Mouse (Mus musculus) layer of hippocampus, adult 9-10 months (tissue): ENCODE measurements around the gene Ttc7b.

Experiments used
- DNase-seq: peaks from one replicate; pipeline ENCODE4 v3.0.0; 2022; ENCODE audit warnings: low spot score

Ttc7b gene

DNA sequence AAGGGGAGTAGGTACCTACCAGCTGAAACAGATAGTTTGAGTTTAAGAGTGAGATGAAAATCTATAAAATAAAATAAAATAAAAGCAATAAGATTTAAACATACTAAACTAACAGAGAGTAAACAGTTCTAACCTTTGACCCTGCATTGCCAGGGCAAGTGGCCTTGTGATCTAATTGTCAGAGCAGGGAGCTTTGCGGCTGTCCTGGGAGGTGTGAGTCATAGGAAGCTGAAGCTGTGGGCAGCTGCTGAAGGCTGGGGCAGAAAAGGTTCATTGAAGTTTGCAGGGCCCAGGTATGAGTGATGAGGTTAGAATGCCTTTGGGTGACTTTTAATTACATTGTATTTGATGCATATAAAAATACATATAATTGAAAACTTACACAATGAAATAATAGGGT is 5.3 kb upstream of the Ttc7b start:
- DNase-seq: no peak

DNA sequence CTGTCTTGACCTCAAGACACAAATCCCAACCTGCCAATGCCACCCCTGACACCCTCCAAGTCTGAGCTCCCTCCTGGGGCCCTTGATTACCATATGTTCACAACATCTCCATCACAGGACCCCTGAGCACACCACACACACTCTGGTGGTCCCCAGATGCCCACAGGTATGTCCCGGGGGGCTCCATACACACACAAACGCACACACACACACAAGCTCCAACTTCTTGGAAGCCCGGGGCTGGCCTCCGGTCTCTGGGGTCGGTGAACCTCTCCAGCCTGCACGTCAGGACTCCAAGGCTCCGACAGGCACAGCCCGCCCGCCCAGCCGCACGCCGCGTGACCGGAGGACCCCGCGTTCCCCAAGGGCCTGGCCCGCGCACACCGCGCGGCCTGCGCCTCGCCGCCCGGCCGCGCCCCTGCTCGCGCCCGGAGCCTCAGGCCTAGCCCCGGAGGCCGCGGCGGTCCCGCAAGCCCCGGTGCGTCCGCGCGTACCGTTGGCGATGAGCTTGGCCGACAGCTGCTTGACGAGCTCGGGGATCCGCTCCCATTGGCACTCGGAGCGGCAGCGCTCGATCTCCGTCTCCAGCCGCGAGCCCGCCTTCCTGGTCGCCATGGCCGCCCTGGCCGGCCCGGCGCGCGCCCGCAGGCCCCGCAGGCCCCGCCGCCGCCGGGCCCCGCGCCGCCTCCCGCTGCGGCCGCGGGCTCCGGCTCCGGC is 391 bp downstream of the Ttc7b start:
- no peak for DNase-seq

DNA sequence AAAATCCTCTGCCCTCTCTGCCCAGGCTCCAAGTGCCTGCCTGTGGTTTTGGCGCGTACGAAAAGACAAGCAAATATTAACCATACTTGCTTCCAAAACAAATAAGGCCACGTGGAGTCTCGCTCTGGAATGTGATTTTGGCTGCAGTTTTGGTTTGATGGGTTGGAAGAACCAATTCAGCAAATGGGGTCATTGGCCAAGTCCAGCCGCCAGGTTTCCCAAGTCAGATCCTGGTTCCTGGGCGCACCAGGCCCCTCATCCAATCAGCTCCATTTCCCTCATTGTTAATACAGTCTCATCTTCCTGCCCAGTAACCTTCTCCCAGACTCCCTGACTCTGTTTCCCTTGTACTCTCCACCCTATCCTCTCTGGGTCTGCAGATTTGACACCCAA is 946 bp downstream of the Ttc7b start:
- no peak for DNase-seq

DNA sequence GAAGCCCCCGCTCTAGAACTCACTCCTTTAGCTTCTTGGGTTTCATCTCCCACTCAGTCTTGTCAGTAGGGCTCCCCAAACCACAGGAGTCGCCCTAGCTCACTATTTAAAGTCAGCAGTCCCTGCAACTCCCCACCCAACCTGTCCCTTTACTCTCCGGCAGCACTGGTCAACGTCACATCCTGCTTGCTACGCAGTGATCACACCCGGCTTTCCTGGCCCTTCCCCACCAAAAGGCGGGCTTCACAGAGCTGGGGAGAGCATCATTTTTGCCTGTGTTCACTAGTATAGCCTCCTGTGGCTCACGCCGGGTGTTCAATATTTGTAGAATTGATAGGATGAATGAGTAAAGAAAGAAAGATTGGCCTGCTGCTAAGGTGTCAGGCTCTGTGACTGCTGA is 3.3 kb downstream of the Ttc7b start:
- DNase-seq: no peak

DNA sequence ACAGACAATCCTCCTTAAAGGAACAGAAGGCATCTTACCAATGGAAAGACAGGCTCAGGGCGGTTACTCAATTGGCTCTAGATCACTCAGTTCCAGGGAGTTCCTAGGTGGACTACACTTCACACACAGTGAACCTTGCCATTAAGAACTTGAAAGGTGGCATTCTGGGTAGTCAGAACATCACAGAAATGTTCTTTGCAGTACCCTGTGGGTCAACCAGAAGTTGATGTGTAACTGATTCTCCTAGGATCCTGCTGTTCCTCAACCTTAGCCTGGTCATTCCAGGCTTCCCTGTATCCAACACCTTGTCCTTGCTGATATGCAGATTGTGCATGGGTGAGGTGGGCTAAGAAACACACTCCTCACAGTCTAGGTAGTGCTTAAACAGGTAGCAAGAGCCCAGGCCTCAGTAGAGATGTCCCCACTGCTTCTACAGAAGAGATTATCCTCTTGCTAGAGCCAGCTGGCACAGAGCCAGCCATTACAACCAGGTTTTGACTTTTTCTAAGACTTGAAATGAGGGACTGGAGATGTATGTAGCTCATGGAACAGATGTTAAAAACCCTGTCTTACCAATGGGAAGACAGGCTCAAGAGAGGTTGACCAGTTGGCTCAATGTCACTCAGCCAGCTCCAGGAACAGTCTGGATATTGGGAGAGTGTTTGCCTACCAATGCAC is 4.3 kb downstream of the Ttc7b start:
- DNase-seq: no peak

DNA sequence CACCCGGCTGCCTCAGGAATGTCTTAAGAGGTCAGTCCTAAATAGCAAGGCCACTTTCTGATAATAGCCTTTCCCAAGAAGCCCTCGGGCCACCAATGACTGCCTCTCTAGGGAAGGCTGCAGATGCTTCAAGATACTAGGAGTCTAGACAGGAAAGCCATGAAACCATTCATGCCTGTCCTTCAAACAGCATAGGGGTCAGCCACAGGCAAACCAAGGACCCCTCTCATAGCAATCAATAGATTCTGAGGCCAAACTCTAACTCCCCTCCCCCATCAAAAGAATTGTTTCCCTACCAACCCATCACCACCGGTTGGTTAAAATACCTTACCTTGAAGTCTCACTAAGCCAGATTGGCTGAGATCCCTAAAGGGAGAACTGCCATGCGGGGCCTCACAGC is 5.1 kb downstream of the Ttc7b start:
- DNase-seq: no peak

DNA sequence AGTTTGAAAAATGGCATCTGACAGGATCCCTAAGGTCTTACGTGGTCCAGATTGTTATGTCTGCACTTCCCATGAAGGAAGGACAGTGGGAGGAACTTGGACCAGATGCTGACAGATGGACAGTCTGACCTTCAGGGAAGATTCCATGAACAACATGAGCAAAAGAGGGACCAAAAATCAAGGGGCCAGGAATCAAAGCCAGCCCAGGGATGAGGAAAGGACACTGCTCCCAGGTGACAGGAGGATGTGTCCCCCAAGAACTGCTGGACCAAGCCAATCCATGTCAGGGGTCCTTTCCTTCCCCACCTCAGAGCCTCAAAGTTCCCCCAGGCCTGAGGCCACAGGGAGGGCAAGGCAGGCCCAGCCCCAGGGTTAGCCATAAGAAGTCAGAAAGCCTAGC is 6.0 kb downstream of the Ttc7b start:
- DNase-seq: no peak

DNA sequence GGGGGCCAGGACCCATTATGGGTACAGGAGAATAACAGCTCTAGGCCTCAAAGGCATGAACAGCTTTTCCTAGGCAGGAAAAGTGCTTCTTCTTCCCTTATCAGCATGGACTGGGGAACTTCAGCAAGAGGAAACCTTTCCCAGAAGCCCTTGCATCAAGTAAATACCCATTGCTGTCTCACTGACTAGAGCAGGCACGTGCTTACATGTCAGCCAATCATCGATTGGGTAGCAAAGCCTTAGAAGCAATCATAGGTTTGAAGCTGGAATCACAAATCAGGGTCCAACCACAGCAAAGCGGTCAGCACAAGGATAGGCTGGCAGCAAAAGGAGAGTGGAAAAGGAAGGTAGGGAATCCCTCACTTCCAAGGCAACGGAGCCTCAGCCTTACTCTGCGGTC is 7.5 kb downstream of the Ttc7b start:
- no peak for DNase-seq

DNA sequence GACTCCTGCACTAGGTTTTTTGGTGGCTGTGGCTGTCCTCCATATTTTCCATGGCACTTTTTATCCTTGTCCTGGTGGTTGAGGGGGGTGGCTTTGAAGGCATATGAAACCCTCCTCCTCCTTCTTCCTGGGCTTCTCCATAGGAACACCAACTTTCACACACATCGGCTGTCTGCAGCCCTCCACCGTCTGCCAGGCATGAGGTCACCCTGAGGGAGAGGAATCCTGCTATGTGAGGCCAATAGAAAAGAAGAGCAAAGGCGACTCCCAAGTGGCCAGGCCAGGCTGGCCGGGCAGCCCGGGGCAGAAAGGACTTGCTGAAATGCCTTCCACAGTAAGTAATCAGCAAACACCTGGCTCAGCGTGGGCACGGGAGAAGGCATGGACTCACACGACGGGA is 8.0 kb downstream of the Ttc7b start:
- no peak for DNase-seq

DNA sequence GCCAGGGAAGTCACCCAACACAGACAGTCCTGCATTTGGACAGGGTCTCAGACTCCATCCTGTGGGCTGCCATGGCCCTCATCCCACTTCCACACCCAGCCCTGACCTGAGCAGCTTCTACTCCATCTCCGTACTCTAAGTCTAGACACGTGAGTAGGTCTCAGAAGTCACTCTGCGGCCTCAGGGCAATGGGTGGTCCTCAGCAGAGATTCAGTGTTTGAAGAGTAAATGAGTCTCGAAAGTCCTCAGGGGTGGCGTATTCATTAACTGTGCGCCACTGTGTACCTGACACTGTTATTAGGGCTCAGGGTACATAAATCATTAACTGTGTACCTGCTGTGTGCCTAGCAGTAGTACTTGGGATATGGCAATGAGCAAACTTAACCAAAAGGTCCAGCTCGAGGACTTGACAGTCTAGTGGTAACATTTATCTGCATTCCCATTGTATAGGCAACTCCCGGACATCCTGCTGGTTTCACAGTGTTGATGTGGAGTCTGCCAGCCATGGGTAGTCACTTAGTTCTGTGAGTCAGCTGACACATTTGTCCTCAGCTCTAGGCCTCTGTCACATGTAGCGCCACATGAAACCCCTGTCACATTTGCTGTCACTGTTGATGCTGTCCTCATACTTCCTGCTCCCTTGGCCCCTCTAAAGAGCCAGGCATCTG is 10.9 kb downstream of the Ttc7b start:
- DNase-seq: no peak

DNA sequence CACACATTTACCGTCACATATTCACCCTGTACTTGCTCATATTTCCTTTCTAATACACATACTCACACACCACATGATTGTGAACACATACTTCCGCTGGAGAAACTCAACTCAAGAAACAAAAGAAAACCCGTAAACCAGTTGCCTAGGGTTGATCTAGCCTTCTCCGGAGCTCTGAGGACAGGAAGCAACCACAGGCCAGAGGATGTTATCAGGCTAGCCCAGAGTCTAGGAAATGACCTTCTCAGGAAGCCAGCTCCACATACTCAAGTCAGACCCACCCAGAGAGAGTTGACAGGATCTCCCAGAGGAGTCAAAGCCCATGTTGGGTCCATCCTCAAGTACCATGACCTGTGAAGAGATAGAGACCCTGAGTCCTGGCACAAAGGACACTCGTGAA is 12.0 kb downstream of the Ttc7b start:
- no peak for DNase-seq

DNA sequence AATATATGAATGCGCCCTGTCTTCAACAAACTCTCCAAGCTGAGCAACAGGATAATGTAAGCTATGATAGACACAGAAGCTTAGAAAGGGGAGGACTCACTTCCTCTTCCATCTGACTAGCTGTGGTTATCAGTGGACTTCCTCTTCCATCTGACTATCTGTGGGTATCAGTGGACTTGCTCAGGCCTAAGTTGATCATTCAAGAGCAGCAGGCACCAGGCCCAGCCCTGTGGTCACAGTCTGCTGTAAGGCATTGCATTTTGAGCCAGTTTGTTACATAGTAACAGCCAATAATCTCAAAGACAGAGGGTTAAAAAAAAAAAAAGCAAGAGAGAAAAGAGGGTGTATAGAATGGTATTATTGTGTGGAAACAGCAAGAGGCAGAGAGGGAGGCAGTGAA is 15.1 kb downstream of the Ttc7b start:
- DNase-seq: no peak

DNA sequence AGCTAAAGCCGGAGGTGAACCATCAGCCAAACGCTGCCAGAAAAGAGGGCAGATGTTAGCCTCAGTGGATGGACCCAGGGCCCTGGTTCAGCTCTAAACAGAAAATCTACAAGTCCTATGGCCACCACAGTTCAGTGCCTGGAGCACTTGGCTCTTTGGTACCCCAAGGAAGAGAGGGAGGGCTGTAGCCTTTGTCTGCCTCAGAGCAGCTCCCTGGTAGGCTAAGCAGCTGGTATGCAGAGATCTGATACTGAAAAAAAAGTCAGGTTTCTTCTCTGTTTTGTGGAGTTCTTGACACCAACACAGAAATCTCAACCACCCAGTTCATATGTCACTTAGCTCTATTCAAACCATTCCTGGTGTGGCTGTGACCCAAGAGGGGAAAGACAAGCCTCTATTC is 16.0 kb downstream of the Ttc7b start:
- no peak for DNase-seq

DNA sequence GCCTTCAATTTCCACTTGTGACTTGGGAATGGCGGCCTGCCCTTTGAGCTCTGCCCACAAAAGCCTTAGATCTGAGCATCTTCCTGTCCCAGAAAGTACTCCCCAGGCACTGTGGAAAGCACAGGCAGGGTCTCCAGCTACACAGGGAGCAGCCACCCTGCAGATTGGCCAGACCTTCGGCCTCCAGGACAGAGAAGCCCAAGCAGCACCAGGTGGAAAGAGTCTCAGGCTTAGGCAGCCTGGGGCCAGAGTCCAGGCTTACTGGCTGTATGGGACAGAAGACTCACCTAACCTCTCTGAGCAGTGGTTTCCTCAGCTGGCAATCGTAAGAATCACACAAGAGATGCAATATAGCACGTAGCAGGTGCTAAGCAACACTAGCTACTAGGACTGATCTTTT is 17.0 kb downstream of the Ttc7b start:
- no peak for DNase-seq

DNA sequence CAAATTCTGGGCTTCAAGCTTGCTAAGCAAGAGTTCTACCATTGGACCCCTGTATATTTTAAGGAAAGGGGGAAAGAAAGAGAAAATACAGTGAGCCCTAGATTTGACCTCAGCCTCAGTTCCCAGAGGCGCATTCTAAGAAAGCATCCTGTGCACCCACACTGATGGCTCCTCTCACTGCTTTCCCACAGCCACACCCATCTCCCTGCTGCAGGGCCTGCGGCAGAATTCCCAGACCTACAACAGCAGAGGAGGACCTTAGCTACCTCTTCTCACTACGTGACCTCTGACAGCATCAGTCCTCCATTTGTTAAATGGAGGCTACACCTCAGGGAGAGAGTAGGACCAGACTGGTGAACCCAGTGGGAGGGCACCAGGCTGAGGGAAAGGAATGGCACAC is 18.1 kb downstream of the Ttc7b start:
- no peak for DNase-seq

DNA sequence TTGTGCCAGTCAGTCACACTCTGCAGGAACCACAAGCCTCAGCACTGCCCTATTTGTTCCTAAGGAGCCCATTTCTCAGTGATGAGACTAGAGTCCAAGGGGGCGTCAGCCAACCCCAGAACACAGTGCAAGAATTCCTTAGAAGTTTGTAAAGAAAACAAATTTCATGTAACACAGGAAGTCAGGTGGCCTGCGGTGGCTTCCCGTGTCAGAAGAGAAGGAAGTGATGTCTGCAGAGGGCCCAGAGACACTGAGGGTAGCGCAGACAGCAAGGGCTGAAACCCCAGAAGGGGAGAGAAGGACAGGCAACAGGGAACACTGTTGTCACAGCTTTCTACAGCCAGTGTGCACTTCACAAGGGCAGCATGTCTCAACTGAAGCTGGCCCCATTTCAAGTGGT is 19.4 kb downstream of the Ttc7b start:
- no peak for DNase-seq

DNA sequence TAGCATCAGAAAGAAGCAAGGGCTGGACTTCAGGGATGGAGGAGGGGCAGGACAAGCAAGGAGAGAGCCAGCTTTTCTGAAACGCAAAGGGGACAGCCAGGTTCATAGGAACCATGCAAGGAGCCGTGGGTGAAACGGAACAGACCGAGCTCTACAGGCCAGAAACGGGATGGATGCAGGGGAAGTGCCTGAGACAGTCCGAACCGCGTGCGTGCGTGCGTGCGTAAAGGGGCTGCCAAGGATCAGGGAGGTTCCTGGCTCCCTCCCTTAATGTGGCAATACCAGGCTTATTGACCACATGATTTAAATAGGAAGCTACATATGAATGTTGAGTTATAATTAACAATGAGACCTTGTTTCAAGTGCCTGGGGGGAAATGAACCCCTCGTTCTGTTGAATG is 21.2 kb downstream of the Ttc7b start:
- DNase-seq: no peak

DNA sequence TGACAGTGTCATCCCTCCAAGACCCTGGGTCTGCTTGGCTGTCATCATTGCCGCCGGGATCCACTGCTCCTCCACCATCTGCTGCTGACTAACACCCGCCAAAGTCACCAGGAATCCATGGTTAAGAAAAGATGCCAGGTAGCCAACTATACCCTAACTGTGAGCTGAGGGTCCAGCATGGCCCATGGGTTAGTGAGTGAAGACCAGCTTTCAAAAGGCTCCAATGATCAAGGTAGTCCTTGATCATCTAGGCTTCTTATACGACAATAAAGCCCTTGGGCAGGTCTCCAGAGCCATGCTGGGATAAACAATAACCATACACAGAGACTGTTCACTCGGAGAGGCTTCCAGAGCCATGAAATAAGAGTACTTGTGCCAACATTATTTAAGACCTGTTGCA is 22.6 kb downstream of the Ttc7b start:
- no peak for DNase-seq

DNA sequence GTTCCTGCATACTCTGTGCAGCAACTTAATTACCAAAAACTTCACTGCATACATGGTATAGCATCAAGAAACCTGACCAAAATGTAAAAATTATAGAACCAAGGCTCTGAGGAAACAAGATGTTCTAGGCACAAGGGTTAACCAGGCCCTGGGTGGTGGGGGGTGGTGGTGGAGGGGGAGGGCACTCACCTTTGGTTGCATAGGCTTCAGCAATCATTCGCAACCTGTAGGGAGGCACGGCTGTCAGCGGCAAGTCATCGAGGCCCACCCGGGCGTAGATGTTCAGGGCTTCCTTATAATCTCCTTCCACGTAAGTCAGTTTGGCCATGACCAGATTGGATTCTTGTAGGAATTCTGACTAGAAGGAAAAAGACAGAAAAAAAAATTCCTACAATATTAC is 25.5 kb downstream of the Ttc7b start:
- DNase-seq: no peak

DNA sequence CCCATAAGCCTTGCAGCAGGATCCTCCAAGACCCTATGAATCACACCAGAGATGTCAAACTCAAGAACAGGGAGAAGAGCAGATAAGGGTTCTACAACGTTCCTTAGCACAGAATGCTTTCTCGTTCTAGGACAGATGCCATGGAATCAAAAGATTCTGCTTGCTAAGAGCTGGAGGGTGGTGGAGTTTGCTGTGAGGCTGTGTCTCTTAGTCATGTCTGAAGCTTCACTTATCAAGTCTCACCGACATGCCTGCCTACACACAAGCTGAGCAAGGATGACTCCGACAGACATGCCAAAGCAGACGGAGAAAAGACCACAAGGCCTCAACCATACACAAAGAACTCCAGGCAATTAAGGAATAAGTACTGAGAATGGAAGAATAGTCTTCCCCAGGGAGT is 27.4 kb downstream of the Ttc7b start:
- DNase-seq: no peak

DNA sequence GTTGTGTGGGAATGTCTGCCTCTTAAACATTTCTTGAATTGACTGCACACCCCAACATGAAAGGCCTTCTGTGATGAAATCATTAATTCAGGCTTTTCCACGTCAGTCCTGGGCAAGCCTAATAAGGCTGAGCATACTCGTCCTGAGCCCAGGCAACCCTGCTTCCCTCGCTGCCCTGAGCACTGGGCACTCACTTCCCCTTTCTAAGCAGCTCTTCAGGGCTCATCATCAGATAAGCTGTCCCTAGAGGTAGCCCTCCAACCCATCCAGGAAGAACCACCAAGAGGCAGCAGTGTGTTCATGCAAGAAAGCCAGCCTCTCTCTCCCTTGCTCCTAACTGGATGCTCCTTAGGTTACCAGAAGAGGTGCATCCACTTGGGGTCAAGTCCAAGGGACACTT is 27.9 kb downstream of the Ttc7b start:
- no peak for DNase-seq

DNA sequence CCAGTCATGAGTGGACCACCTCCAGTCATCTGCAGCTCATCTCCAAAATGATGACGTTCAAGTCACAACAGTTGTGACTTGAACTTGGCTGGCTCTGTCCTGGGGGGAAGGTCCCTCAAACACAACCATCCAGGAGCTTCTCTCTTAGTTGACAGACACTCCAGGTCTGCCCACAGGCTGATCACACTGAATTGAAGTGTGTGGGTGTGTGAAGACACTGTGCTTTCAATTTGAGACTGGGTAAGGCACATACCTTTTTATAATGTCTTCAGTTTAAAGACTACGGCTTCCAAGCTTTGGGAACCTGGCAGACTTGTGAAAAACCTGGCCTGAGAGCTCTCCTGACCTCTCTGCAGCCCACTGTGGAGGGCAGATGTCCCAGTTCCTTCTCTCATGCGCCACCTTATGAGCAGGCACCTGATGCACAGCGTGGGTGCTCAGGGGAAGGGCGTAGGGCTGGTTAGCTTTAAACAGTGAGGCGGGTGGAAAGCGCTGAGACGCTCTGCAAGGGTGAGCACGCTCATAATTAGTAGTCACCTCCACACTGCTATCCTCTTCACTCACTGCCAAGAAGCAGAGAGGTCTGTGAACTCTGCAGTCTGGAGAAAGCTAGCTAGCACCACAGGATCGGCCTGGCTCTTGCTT is 28.5 kb downstream of the Ttc7b start:
- no peak for DNase-seq

DNA sequence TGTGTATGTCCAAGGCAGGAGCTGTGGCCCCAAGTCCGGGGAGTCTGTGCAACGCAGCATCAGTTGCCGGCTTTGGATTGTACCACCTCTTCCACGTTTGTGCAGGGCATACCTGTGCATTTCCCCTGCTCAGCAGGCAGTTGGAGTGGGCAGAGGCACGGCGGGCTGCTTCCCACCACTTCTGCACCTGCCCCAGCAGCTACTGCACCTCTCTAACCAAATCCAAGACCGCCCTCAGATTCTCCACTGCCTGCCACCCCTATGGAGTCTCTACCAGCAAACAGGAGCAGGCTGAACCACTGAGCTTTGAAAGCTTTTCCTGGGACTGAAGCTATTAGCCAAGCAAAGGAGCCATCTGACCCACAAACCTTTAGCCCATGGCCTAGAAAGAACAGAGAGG is 30.8 kb downstream of the Ttc7b start:
- DNase-seq: no peak
